Mouse (Mus musculus) heart, embryonic 16.5 days (tissue): Measurements from ENCODE around the gene Gosr1. TPM values are rescaled to one million over a fixed set of nuclear protein-coding genes. Genes with fewer than 3 reads are reported as not detected.
"Not testable (repeated sequence)": the region's sequence is repeated elsewhere in the genome, so short reads cannot be mapped to it uniquely, and the experiment has no call there.

ENCODE experiments used
- ATAC-seq: fragments of 200-750 bp; cut with Nextera tagmentation; replicated peaks from 2 replicates; pipeline ENCODE4 v1.8.0; 2017; ENCODE audit warnings: moderate number of reproducible peaks; ENCODE audit not compliant: insufficient read depth, low FRiP score; ENCODE audit errors: extremely low read depth
- H3K27ac ChIP-seq: fragments of 300-500 bp; sonication (generic); 2 replicates; pipeline ENCODE4 v1.5.1; 2014; ENCODE audit warnings: mild to moderate bottlenecking, low read length, control low read depth, moderate library complexity
- H3K27me3 ChIP-seq: fragments of 300-500 bp; sonication (generic); 2 replicates; pipeline ENCODE4 v1.6.1; 2014; ENCODE audit warnings: low read length, mixed read lengths; ENCODE audit not compliant: control insufficient read depth, insufficient read depth
- H3K36me3 ChIP-seq: fragments of 300-500 bp; sonication (generic); 2 replicates; pipeline ENCODE4 v1.6.1; 2014; ENCODE audit not compliant: control insufficient read depth, insufficient read depth
- H3K4me1 ChIP-seq: fragments of 300-500 bp; sonication (generic); 2 replicates; pipeline ENCODE4 v1.6.1; 2014; ENCODE audit warnings: low read length, mixed read lengths; ENCODE audit not compliant: control insufficient read depth, insufficient read depth
- H3K4me2 ChIP-seq: fragments of 300-500 bp; sonication (generic); 2 replicates; pipeline ENCODE4 v1.6.1; 2014; ENCODE audit warnings: low read depth, mild to moderate bottlenecking, control low read depth, low read length
- H3K4me3 ChIP-seq: fragments of 300-500 bp; sonication (generic); 2 replicates; pipeline ENCODE4 v1.5.1; 2014; ENCODE audit warnings: mild to moderate bottlenecking, control low read depth, low read length
- H3K9ac ChIP-seq: fragments of 300-500 bp; sonication (generic); 2 replicates; pipeline ENCODE4 v1.6.1; 2014; ENCODE audit warnings: low read length, control low read depth
- H3K9me3 ChIP-seq: fragments of 300-500 bp; sonication (generic); replicated peaks from 2 replicates; pipeline ENCODE4 v1.6.1; 2016; ENCODE audit warnings: low read length; ENCODE audit not compliant: control insufficient read depth
- WGBS: fragments of 180-500 bp; shearing (Covaris S2); extraction: QIAGEN DNeasy Blood & Tissue Kit; methylation state at CpG from one replicate; pipeline ENCODE4 v1.1.7; 2014; 5-methylcytosine and 5-hydroxymethylcytosine counted together
- polyA plus RNA-seq: library from polyadenylated mRNA; unstranded; fragments of >200 nt; fragmentation: Nextera tagmentation; extraction: Ambion mirVana; gene quantifications from 2 replicates; pipeline ENCODE4 v1.2.1, GENCODE M21; 2015

The Gosr1 gene
- polyA plus RNA-seq, 1 experiment from 2014 or later, result 20.9 TPM

DNA sequence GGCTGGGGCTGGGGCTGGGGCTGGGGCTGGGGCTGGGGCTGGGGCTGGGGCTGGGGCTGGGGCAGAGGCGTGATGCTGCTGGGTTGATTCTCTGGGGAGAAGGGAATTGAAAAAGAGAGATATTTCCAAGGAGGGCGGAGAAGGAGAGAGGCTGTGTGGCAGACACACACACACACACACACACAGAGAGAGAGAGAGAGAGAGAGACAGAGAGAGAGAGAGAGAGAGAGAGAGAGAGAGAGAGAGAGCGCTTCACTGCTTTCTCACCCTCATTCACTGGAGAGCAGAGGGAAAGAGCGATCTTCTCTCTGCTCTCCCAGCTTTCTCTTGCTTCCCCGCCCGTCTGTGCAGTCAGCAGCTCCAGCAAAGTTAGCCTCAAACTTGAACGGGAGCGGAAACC lies 83.9 kb downstream of the Gosr1 start, which contains the start of gene Trarg1:
TSS of gene Trarg1 (plus strand) at position 301 of the 400 bp plus-strand sequence.
- not testable (repeated sequence) for H3K9me3 ChIP-seq, H3K4me3 ChIP-seq, H3K4me1 ChIP-seq, H3K27ac ChIP-seq, H3K9ac ChIP-seq, H3K36me3 ChIP-seq, H3K4me2 ChIP-seq, ATAC-seq
- peaks cover 11% of the 10 kb centered on the region for H3K27me3 ChIP-seq
- WGBS, result 30% methylated on average over 8 of the region's 8 CpGs

Other genes starting within 250 kb of the Gosr1 start
- gene Abr, start 141.3 kb downstream of the Gosr1 start, polyA plus RNA-seq, result 21.0 and 22.9 TPM in 2 replicates
- 0.12 TPM in 1 of 2 replicates, not detected in the other for gene Bhlha9, start 91.1 kb downstream of the Gosr1 start, polyA plus RNA-seq
- gene Trarg1, start 83.8 kb downstream of the Gosr1 start, polyA plus RNA-seq, result 0.51 and 0.54 TPM in 2 replicates
- gene Cpd, start 83.4 kb upstream of the Gosr1 start, polyA plus RNA-seq, result 6.9 and 10.0 TPM in 2 replicates
- 0.21 and 2.7 TPM in 2 replicates for gene Tmigd1, start 138.6 kb upstream of the Gosr1 start, polyA plus RNA-seq
- 101 and 107 TPM in 2 replicates for gene Blmh, start 161.2 kb upstream of the Gosr1 start, polyA plus RNA-seq
- gene Slc6a4, start 235.0 kb upstream of the Gosr1 start, polyA plus RNA-seq, result 0.58 and 0.70 TPM in 2 replicates